Mouse (Mus musculus): ENCODE measurements around the gene Ndufa7. TPM values are rescaled to one million over a fixed set of nuclear protein-coding genes. Genes with fewer than 3 reads are reported as not detected.

The Ndufa7 gene
- 595 and 638 TPM in 2 replicates for polyA plus RNA-seq (2015; fragmentation: Nextera tagmentation; extraction: Ambion mirVana)

GRCm38 (mm10) chr17:33824084-33824996 is at the start of gene Ndufa7, which contains the start of gene Rps28:
Gene Ndufa7 (plus strand): TSS chr17:33824572.
Gene Rps28 (minus strand): TSS chr17:33824562.

GRCm38 (mm10) chr17:33781124-33781977 is 43.0 kb upstream of the Ndufa7 start, which contains the start of gene Angptl4:
Gene Angptl4 (minus strand): TSS chr17:33781830.

GRCm38 (mm10) chr17:33810334-33811141 is 13.8 kb upstream of the Ndufa7 start, which contains the start of gene Kank3:
Gene Kank3 (plus strand): TSS chr17:33810519.

GRCm38 (mm10) chr17:33842966-33843795 is 18.8 kb downstream of the Ndufa7 start, which contains the start of gene Cd320:
Gene Cd320 (plus strand): TSS chr17:33843091.

GRCm38 (mm10) chr17:33873537-33873936 is 49.2 kb downstream of the Ndufa7 start, which contains the start of gene Gm7029:
Gene Gm7029 (plus strand): TSS chr17:33873837.

Small RNA genes lying within 50 kb of the gene (microRNA-seq; reads per million reads assigned to microRNA genes)
- not detected for gene Gm27740

Other genes with a start within 250 kb of the Ndufa7 start
- 63.1 and 72.0 TPM in 2 replicates for gene Zfp414, start 195.5 kb upstream of the Ndufa7 start, polyA plus RNA-seq (2015; fragmentation: Nextera tagmentation; extraction: Ambion mirVana)
- gene Pram1, start 186.5 kb upstream of the Ndufa7 start, polyA plus RNA-seq (2015; fragmentation: Nextera tagmentation; extraction: Ambion mirVana), result 0.28 and 0.43 TPM in 2 replicates
- 101 and 115 TPM in 2 replicates for gene Hnrnpm, start 137.7 kb upstream of the Ndufa7 start, polyA plus RNA-seq (2015; fragmentation: Nextera tagmentation; extraction: Ambion mirVana)
- 76.0 and 80.0 TPM in 2 replicates for gene March2, start 105.9 kb upstream of the Ndufa7 start, polyA plus RNA-seq (2015; fragmentation: Nextera tagmentation; extraction: Ambion mirVana)
- 488 and 491 TPM in 2 replicates for gene Rab11b, start 64.0 kb upstream of the Ndufa7 start, polyA plus RNA-seq (2015; fragmentation: Nextera tagmentation; extraction: Ambion mirVana)
- 41.0 and 44.6 TPM in 2 replicates for gene Angptl4, start 42.7 kb upstream of the Ndufa7 start, polyA plus RNA-seq (2015; fragmentation: Nextera tagmentation; extraction: Ambion mirVana)
- gene Kank3, start 14.1 kb upstream of the Ndufa7 start, polyA plus RNA-seq (2015; fragmentation: Nextera tagmentation; extraction: Ambion mirVana), result 38.1 and 42.0 TPM in 2 replicates
- 552 and 646 TPM in 2 replicates for gene Rps28, start within 50 bp of the Ndufa7 start, polyA plus RNA-seq (2015; fragmentation: Nextera tagmentation; extraction: Ambion mirVana)
- 51.5 and 57.3 TPM in 2 replicates for gene Cd320, start 18.5 kb downstream of the Ndufa7 start, polyA plus RNA-seq (2015; fragmentation: Nextera tagmentation; extraction: Ambion mirVana)
- not detected in 2 replicates for gene Gm7029, start 49.3 kb downstream of the Ndufa7 start, polyA plus RNA-seq (2015; fragmentation: Nextera tagmentation; extraction: Ambion mirVana)
- gene Kifc1, start 66.1 kb downstream of the Ndufa7 start, polyA plus RNA-seq (2015; fragmentation: Nextera tagmentation; extraction: Ambion mirVana), result 1.6 TPM in 2 replicates
- gene Platr17, start 80.6 kb downstream of the Ndufa7 start, polyA plus RNA-seq (2015; fragmentation: Nextera tagmentation; extraction: Ambion mirVana), result 1.4 and 1.5 TPM in 2 replicates
- 40.7 and 43.3 TPM in 2 replicates for gene Daxx, start 84.8 kb downstream of the Ndufa7 start, polyA plus RNA-seq (2015; fragmentation: Nextera tagmentation; extraction: Ambion mirVana)
- 47.9 and 55.8 TPM in 2 replicates for gene Tapbp, start 91.3 kb downstream of the Ndufa7 start, polyA plus RNA-seq (2015; fragmentation: Nextera tagmentation; extraction: Ambion mirVana)
- gene Zbtb22, start 91.3 kb downstream of the Ndufa7 start, polyA plus RNA-seq (2015; fragmentation: Nextera tagmentation; extraction: Ambion mirVana), result 18.3 and 18.5 TPM in 2 replicates
- 40.2 and 49.4 TPM in 2 replicates for gene Rgl2, start 105.0 kb downstream of the Ndufa7 start, polyA plus RNA-seq (2015; fragmentation: Nextera tagmentation; extraction: Ambion mirVana)
- 181 TPM in 2 replicates for gene Pfdn6, start 115.8 kb downstream of the Ndufa7 start, polyA plus RNA-seq (2015; fragmentation: Nextera tagmentation; extraction: Ambion mirVana)
- gene Wdr46, start 116.1 kb downstream of the Ndufa7 start, polyA plus RNA-seq (2015; fragmentation: Nextera tagmentation; extraction: Ambion mirVana), result 17.0 and 17.9 TPM in 2 replicates
- 13.6 and 15.4 TPM in 2 replicates for gene B3galt4, start 126.9 kb downstream of the Ndufa7 start, polyA plus RNA-seq (2015; fragmentation: Nextera tagmentation; extraction: Ambion mirVana)
- 60.0 and 63.3 TPM in 2 replicates for gene Vps52, start 131.2 kb downstream of the Ndufa7 start, polyA plus RNA-seq (2015; fragmentation: Nextera tagmentation; extraction: Ambion mirVana)
- gene Rps18, start 131.4 kb downstream of the Ndufa7 start, polyA plus RNA-seq (2015; fragmentation: Nextera tagmentation; extraction: Ambion mirVana), result 872 and 906 TPM in 2 replicates
- gene H2-K1, start 175.8 kb downstream of the Ndufa7 start, polyA plus RNA-seq (2015; fragmentation: Nextera tagmentation; extraction: Ambion mirVana), result 23.9 and 24.3 TPM in 2 replicates
- 21.7 and 24.2 TPM in 2 replicates for gene Ring1, start 200.1 kb downstream of the Ndufa7 start, polyA plus RNA-seq (2015; fragmentation: Nextera tagmentation; extraction: Ambion mirVana)
- gene H2-Ke6, start 203.5 kb downstream of the Ndufa7 start, polyA plus RNA-seq (2015; fragmentation: Nextera tagmentation; extraction: Ambion mirVana), result 72.0 and 82.6 TPM in 2 replicates
- gene Slc39a7, start 207.1 kb downstream of the Ndufa7 start, polyA plus RNA-seq (2015; fragmentation: Nextera tagmentation; extraction: Ambion mirVana), result 143 and 149 TPM in 2 replicates
- gene Rxrb, start 207.2 kb downstream of the Ndufa7 start, polyA plus RNA-seq (2015; fragmentation: Nextera tagmentation; extraction: Ambion mirVana), result 50.1 and 52.1 TPM in 2 replicates
- 9.1 and 12.1 TPM in 2 replicates for gene Col11a2, start 214.9 kb downstream of the Ndufa7 start, polyA plus RNA-seq (2015; fragmentation: Nextera tagmentation; extraction: Ambion mirVana)